Mouse (Mus musculus): ENCODE data around the gene Cyth3. TPM values are rescaled to one million over a fixed set of nuclear protein-coding genes. Genes with fewer than 3 reads are reported as not detected.

The Cyth3 gene
- polyA plus RNA-seq, 1 experiment from 2014 or later, result 64.9 TPM

GRCm38 (mm10) chr5:143620941-143621340 is 1.3 kb upstream of the Cyth3 start:
- no peak overlapping the region for H3K4me3 ChIP-seq (ENCODE audit: low read length)
- peak; percentile 44 for ATAC-seq (ENCODE audit: low FRiP score, low TSS enrichment)
- 0 out of 2 replicates have a peak overlapping the region, but pooled peaks have one; percentile 15 for H3K4me2 ChIP-seq (replicated peaks; ENCODE audit: low read depth, low read length)
- H3K9ac ChIP-seq (ENCODE audit: low read depth, low read length), result no peak overlapping the region
- 11% methylated on average over 13 of the region's 13 CpGs for WGBS
- H3K27me3 ChIP-seq (ENCODE audit: control insufficient read depth, insufficient read depth, low read length), result no peaks in the 10 kb centered on the region
- peaks cover 36% of the 10 kb centered on the region for H3K4me1 ChIP-seq (ENCODE audit: control insufficient read depth, insufficient read depth, low read length)
- no peak overlapping the region for H3K27ac ChIP-seq (ENCODE audit: low read depth, low read length)
- no peaks in the 10 kb centered on the region for H3K36me3 ChIP-seq (ENCODE audit: control insufficient read depth, insufficient read depth, low read length)
- no peaks in the 10 kb centered on the region for H3K9me3 ChIP-seq (ENCODE audit: control insufficient read depth, low read length)

- ATAC-seq (ENCODE audit: low FRiP score, low TSS enrichment), result peak; percentile 83
- H3K4me2 ChIP-seq (replicated peaks; ENCODE audit: low read depth, low read length), result peak overlapping the region; percentile 53
- WGBS, result 1% methylated on average over 41 of the region's 48 CpGs
- peak overlapping the region; percentile 93 for H3K4me3 ChIP-seq (ENCODE audit: low read length)
- peaks cover 47% of the 10 kb centered on the region for H3K4me1 ChIP-seq (ENCODE audit: control insufficient read depth, insufficient read depth, low read length)
- H3K27ac ChIP-seq (ENCODE audit: low read depth, low read length), result peak overlapping the region; percentile 76
- H3K27me3 ChIP-seq (ENCODE audit: control insufficient read depth, insufficient read depth, low read length), result no peaks in the 10 kb centered on the region
- no peaks in the 10 kb centered on the region for H3K9me3 ChIP-seq (ENCODE audit: control insufficient read depth, low read length)
- H3K9ac ChIP-seq (ENCODE audit: low read depth, low read length), result peak overlapping the region; percentile 89
- no peaks in the 10 kb centered on the region for H3K36me3 ChIP-seq (ENCODE audit: control insufficient read depth, insufficient read depth, low read length)
Measured at GRCm38 (mm10) chr5:143622623-143623150, 440 bp downstream of the Cyth3 start.

DNA sequence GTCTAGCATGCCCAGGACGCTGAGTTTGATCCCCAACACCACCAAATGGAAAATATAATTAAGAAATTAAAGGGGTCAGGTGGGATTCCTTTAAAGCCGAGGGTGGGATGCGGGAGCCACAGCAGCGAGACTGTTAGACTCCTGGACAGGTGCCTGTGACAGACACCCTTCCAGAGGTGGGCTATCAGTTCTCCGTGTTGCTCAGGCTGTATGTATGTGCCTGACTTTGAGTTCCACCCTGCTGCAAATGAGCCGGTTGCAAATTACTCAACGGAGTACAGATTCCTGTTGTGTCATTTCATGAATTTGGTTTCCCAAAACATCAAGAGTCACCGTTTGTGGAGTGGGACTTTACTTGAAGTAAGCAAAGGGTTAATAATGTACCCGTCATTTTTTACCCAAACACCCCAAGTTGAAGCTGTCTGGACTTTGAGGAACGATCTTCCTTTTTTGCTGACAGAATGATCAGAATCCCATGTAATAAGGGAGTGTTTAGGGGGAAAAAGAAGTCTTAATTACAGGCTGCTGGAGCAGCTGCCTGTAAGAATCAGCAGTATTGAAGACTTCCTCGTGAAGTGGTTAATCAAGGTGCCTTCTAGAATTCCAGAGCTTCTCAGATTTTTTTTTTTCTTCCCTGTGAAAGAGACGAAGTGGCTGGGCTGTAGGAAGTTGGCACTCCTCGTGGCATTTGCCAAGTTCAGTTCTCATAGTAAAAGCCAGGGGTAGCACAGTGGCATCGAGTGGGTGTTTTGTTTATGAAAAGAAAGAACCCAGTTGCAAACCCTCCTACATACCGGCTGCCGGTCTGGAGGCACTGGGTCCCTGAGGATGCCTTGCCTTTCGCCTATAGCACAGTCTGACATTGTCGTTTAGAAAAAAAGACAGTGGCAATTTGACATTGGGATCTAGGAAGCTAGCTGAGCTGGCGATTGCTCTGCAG is 1.4 kb downstream of the Cyth3 start:
- Histone ChIP-seq H3K4me1 (ENCODE audit: control insufficient read depth, insufficient read depth, low read length) (peaks cover 47% of the 10 kb centered on the region), H3K27ac (ENCODE audit: low read depth, low read length) (no peak overlapping the region; the same call in 1 of the 2 replicates), H3K27me3 (ENCODE audit: control insufficient read depth, insufficient read depth, low read length) (no peaks in the 10 kb centered on the region), H3K9ac (ENCODE audit: low read depth, low read length) (peak overlapping the region; percentile 89; the same call in 1 of the 2 replicates), H3K4me3 (ENCODE audit: low read length) (peak overlapping the region; percentile 93), H3K4me2 (replicated peaks; ENCODE audit: low read depth, low read length) (peak overlapping the region; percentile 53), H3K36me3 (ENCODE audit: control insufficient read depth, insufficient read depth, low read length) (no peaks in the 10 kb centered on the region), H3K9me3 (ENCODE audit: control insufficient read depth, low read length) (no peaks in the 10 kb centered on the region)
- 30% methylated on average over 19 of the region's 19 CpGs for WGBS
- no peak for ATAC-seq (ENCODE audit: low FRiP score, low TSS enrichment)

DNA sequence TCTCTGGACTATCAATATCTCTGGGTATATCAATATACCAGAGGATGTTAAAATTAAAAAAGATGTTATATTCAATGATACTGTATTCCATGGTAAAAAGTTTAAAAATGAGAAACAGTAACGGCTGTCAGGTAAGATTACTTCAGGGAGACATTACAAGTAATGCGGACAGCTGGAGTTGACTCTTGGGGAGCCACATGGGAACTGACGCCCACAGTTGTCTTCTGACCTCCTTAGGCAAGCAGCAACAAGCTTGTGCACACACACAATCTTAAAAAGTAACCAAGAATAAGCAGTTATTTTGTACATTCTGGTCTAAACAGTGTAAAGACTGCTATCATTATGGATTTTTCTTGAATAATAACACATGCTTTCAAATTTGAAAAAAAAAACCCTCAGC is 2.2 kb downstream of the Cyth3 start:
- H3K4me1 ChIP-seq (ENCODE audit: control insufficient read depth, insufficient read depth, low read length), result peaks cover 47% of the 10 kb centered on the region
- WGBS, result 71% methylated on average over 3 of the region's 3 CpGs

DNA sequence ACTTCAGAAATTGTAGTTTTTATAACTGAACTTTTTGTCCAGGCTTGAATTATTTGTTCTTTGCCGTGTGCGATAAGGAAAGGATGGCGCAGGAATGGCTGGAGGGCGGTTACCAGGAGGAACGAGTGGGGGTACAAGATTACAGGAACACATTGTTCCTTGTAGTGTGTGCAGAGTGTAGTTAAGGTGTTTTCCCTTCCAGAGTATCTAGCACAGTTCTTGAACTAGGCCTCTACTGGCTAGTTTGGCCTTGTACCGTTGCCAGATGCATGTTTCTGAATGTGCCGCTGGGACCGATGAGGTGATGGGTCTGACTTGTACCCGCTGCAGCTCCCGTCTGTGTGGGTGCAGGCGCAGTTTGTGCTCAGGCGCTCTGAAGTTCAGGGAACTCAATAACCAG is 3.2 kb downstream of the Cyth3 start:
- Histone ChIP-seq H3K36me3 (ENCODE audit: control insufficient read depth, insufficient read depth, low read length) (no peaks in the 10 kb centered on the region), H3K27me3 (ENCODE audit: control insufficient read depth, insufficient read depth, low read length) (no peaks in the 10 kb centered on the region), H3K4me3 (ENCODE audit: low read length) (no peak overlapping the region), H3K27ac (ENCODE audit: low read depth, low read length) (peak overlapping the region; percentile 63; the same call in 1 of the 2 replicates), H3K4me1 (ENCODE audit: control insufficient read depth, insufficient read depth, low read length) (peaks cover 47% of the 10 kb centered on the region), H3K9ac (ENCODE audit: low read depth, low read length) (peak overlapping the region; percentile 9; the same call in 1 of the 2 replicates), H3K9me3 (ENCODE audit: control insufficient read depth, low read length) (no peaks in the 10 kb centered on the region), H3K4me2 (replicated peaks; ENCODE audit: low read depth, low read length) (peak overlapping the region; percentile 12; the same call in 1 of the 2 replicates)
- WGBS, result 61% methylated on average over 12 of the region's 12 CpGs
- no peak for ATAC-seq (ENCODE audit: low FRiP score, low TSS enrichment)

More for the DNA sequence above, 2.2 kb downstream of the Cyth3 start:
- Histone ChIP-seq H3K27ac (ENCODE audit: low read depth, low read length) (no peak overlapping the region), H3K36me3 (ENCODE audit: control insufficient read depth, insufficient read depth, low read length) (no peaks in the 10 kb centered on the region), H3K9ac (ENCODE audit: low read depth, low read length) (no peak overlapping the region), H3K4me3 (ENCODE audit: low read length) (peak overlapping the region; percentile 93; the same call in 1 of the 2 replicates), H3K9me3 (ENCODE audit: control insufficient read depth, low read length) (no peaks in the 10 kb centered on the region), H3K4me2 (replicated peaks; ENCODE audit: low read depth, low read length) (peak overlapping the region; percentile 53), H3K27me3 (ENCODE audit: control insufficient read depth, insufficient read depth, low read length) (no peaks in the 10 kb centered on the region)
- no peak for ATAC-seq (ENCODE audit: low FRiP score, low TSS enrichment)

- peak overlapping the region; percentile 9; the same call in 1 of the 2 replicates for H3K9ac ChIP-seq (ENCODE audit: low read depth, low read length)
- WGBS, result 34% methylated on average over 11 of the region's 11 CpGs
Measured at GRCm38 (mm10) chr5:143625940-143626588, 3.8 kb downstream of the Cyth3 start.

GRCm38 (mm10) chr5:143627507-143627906 is 5.3 kb downstream of the Cyth3 start:
- H3K4me2 ChIP-seq (replicated peaks; ENCODE audit: low read depth, low read length), result no peak overlapping the region
- H3K9me3 ChIP-seq (ENCODE audit: control insufficient read depth, low read length), result no peaks in the 10 kb centered on the region
- ATAC-seq (ENCODE audit: low FRiP score, low TSS enrichment), result no peak
- H3K4me3 ChIP-seq (ENCODE audit: low read length), result no peak overlapping the region
- no peaks in the 10 kb centered on the region for H3K27me3 ChIP-seq (ENCODE audit: control insufficient read depth, insufficient read depth, low read length)
- peaks cover 49% of the 10 kb centered on the region for H3K4me1 ChIP-seq (ENCODE audit: control insufficient read depth, insufficient read depth, low read length)
- WGBS, result 94% methylated on average over 6 of the region's 6 CpGs
- H3K36me3 ChIP-seq (ENCODE audit: control insufficient read depth, insufficient read depth, low read length), result no peaks in the 10 kb centered on the region
- H3K9ac ChIP-seq (ENCODE audit: low read depth, low read length), result no peak overlapping the region
- H3K27ac ChIP-seq (ENCODE audit: low read depth, low read length), result no peak overlapping the region

More at GRCm38 (mm10) chr5:143625940-143626588, 3.8 kb downstream of the Cyth3 start:
- no peak for ATAC-seq (ENCODE audit: low FRiP score, low TSS enrichment)
- H3K27ac ChIP-seq (ENCODE audit: low read depth, low read length), result peak overlapping the region; percentile 63; the same call in 1 of the 2 replicates
- no peaks in the 10 kb centered on the region for H3K36me3 ChIP-seq (ENCODE audit: control insufficient read depth, insufficient read depth, low read length)
- H3K9me3 ChIP-seq (ENCODE audit: control insufficient read depth, low read length), result no peaks in the 10 kb centered on the region
- H3K4me3 ChIP-seq (ENCODE audit: low read length), result peak overlapping the region; percentile 3; the same call in 1 of the 2 replicates
- H3K27me3 ChIP-seq (ENCODE audit: control insufficient read depth, insufficient read depth, low read length), result no peaks in the 10 kb centered on the region
- peak overlapping the region; percentile 12 for H3K4me2 ChIP-seq (replicated peaks; ENCODE audit: low read depth, low read length)
- H3K4me1 ChIP-seq (ENCODE audit: control insufficient read depth, insufficient read depth, low read length), result peaks cover 45% of the 10 kb centered on the region

GRCm38 (mm10) chr5:143627926-143628325 is 5.7 kb downstream of the Cyth3 start:
- H3K36me3 ChIP-seq (ENCODE audit: control insufficient read depth, insufficient read depth, low read length), result no peaks in the 10 kb centered on the region
- H3K9me3 ChIP-seq (ENCODE audit: control insufficient read depth, low read length), result no peaks in the 10 kb centered on the region
- 100% methylated on average over 1 of the region's 1 CpGs for WGBS
- H3K4me2 ChIP-seq (replicated peaks; ENCODE audit: low read depth, low read length), result no peak overlapping the region
- no peak for ATAC-seq (ENCODE audit: low FRiP score, low TSS enrichment)
- peaks cover 49% of the 10 kb centered on the region for H3K4me1 ChIP-seq (ENCODE audit: control insufficient read depth, insufficient read depth, low read length)
- H3K27ac ChIP-seq (ENCODE audit: low read depth, low read length), result no peak overlapping the region
- no peak overlapping the region for H3K4me3 ChIP-seq (ENCODE audit: low read length)
- H3K9ac ChIP-seq (ENCODE audit: low read depth, low read length), result no peak overlapping the region
- H3K27me3 ChIP-seq (ENCODE audit: control insufficient read depth, insufficient read depth, low read length), result no peaks in the 10 kb centered on the region
